Mouse (Mus musculus) olfactory bulb, adult 2 months (tissue): ENCODE results near the gene Srsf3.

Experiments used
- CTCF ChIP-seq: fragments of 200-500 bp; IDR thresholded peaks from 2 replicates; pipeline ENCODE4 v1.5.1; 2012; ENCODE audit warnings: low read depth, mild to moderate bottlenecking, low read length, moderate library complexity; ENCODE audit not compliant: insufficient read depth
- POLR2A ChIP-seq: fragments of 200-500 bp; IDR thresholded peaks from 2 replicates; pipeline ENCODE4 v1.6.1; 2012; ENCODE audit warnings: mild to moderate bottlenecking, low read depth, low read length, moderate library complexity; ENCODE audit not compliant: insufficient read depth

- TF ChIP-seq CTCF (no peak), POLR2A (no peak)
These were observed 44.7 kb upstream of the Srsf3 start for GRCm38 (mm10) chr17:28987713-28988112.
